Mouse (Mus musculus) gastrocnemius, adult 18-20 months (tissue): ENCODE measurements around the gene Gm9495. TPM values are rescaled to one million over a fixed set of nuclear protein-coding genes. Genes with fewer than 3 reads are reported as not detected.
"Not testable (repeated sequence)": the region's sequence is repeated elsewhere in the genome, so short reads cannot be mapped to it uniquely, and the experiment has no call there.

ENCODE experiments used
- DNase-seq: peaks from one replicate; pipeline ENCODE4 v3.0.0; 2021; ENCODE audit warnings: low spot score
- long read RNA-seq, 2 experiments: library from polyadenylated mRNA; stranded (forward); transcript quantifications; one replicate each; pipeline ENCODE4 v2.0.0; 2021
- total RNA-seq, 2 experiments: library from RNA; stranded (reverse); gene quantifications; 2 replicates each; pipeline ENCODE4 v1.2.3; 2021

Gene Gm9495
- total RNA-seq: not detected
- long read RNA-seq, experiment 1: 0 reads
- long read RNA-seq, experiment 2: 0 reads

DNA sequence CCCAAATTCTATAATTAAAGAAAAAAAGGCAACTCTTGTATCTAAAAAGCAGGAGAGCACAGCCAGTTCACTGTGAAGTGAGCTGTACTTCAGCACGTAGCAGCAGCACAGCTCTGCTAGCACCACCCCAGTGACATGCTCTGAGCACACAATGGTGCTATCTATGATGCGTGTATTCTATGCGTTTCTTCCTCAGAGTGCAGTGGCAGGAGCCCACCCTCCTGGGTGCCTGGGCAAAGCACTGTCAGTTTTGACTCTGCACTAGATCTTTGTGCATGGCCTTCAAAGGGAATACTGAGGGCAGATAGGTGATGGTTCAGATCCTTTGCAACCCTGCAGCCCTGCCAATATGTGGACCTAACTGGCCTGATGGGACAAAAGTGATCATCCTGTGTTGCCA, at the start of gene Gm9495:
Gene Gm9495, minus strand, starts transcription at position 101 of the 400 bp plus-strand sequence.
- DNase-seq: not testable (repeated sequence)

DNA sequence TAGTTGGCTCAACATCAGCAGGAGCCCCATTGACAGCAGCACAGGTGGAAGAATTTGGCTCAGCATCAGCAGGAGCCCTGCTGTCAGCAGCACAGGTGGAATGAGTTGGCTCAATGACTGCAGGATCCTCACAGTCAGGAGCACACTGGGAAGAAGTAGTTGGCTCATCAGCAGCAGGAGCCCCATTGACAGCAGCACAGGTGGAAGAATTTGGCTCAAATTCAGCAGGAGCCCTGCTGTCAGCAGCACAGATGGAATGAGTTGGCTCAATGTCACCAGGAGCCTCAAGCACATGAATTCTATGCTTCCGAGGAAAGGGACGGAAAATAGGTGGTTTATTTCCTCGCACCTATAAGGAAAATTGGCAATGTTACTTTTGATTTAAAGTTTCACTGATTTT, 21.6 kb upstream of the Gm9495 start:
- DNase-seq: not testable (repeated sequence)

DNA sequence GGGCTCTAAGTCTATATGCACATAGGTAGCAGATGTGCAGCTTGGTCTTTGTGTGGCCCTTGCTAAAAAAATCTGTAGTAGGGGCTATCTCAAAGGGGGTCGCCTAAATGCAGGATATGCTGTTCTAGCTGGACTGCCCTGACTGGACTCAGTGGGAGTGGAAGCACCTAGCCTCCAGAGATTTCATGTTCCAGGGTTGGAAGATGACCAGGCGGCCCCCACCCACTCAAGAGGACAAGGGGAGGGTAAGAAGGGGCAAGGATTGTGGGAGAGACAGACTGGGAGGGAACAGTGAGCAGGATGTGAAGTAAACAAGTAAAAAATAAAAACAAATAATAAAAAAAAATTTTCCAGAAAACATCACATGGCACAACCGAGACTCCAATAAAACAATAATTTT, 33.3 kb downstream of the Gm9495 start:
- DNase-seq: not testable (repeated sequence)

DNA sequence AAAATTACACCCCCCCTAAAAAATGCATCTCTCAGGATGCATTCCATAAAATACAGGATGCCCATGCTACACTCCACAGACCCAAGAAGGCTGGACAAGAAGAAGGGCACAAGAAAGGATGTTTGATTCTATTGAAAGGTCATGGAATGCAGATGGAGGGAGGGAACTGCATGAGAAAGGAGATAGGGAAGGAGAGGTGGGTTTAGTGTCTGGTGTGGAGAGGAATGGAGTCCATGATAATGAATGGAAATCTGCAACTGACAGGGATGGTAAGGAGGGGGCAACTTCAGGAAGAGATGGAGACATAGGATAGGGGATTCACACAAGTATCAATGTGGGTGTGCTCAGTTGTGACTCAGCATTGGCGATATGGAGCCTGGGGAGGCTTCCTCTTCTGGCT, 39.0 kb downstream of the Gm9495 start:
- DNase-seq: no peak

DNA sequence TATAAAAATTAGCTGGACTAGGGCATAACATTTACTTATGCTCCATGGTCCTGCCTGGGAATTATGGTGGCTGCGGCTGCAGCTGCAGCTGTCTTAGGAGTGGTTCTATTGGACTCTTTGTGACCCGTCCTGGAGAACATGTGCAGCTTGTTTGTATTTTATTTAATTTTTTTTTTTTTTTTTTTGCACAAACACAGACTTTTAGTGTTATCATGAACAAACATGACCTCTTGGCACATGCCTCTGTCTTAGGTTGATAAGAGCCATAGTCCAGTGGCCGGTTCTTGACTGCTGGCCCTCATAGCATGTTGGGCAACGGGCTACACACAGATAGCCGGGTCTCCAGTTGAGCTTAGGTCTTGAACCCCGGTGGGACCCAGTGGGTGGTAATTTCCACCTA, 48.6 kb downstream of the Gm9495 start:
- no peak for DNase-seq

DNA sequence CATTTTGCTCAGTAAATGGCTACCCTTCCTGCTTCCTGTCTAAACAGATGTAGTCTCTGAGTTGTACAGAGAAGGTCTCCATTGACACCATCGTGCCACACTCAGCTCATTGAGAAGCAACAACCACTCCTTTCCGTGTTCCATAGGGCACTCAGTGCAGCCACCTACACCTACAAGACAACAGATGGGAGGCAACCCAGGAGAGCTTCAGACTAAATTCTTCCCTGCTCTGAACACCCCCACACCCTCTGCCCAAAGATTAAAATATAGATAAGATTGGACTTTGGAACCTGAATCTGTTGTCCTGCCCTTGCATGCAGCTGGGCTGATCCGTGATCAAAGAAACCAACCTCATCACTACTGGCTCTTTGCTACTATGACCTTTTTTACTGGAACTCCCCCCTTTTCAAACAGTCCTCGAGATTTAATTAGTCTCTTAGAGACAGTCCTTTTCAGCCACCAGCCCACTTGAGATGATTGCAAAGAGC, 53.4 kb downstream of the Gm9495 start:
- no peak for DNase-seq

DNA sequence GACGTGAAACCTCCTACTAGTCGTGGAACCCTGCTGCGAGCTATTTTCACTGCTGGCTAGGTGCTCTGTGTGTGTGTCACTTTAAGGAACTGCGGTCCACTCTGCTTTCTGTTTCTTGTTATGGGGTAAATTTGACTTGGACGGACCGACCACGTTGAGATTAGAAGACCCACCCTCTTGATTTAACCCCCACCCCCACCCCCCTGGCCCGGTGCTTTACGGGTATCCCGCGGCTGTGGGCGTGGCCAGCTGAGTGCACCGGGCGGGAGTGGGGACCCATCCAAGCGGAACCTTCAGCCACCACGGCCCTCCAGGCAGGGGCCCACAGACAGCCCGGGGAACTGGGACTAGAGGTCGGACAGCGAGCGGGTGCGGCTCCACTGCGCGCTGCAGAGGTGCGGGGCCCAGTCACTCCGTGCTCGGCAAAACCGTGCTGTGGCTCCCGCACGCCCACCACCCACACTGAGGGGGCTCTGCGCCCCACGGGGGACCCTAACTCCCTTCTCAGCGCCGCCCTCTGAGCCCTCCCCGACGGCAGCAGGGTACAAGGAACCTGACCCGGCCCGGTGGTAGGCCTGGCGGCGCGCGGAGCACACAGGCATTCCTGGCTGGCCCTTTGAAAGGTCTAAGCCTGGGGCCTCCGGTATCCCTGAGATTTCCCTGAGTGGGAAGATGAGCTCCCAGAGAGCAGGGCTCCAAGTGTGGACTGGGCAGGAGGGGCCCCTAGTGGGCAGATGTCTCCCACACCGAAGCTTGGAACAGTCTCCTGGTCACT, 54.0 kb downstream of the Gm9495 start:
- peak; percentile 42 for DNase-seq

DNA sequence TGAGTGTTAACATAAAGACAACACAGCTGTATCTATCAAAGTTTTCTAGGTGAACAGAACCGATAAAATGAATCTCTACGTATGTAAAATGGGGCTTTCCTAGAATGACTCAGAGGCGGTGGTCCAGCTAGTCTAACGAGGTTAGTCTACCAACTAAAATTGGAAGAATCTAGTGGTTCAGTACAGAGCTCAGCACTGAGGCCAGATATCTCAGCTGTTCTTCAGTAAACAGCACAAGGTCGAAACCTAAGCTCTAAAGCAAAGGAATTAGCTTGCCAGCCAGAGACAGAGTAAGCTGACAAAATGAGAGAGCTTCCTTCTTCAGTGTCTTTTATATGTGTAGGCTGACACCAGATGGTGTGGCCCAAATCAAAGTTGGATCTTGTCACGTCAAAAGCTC, 57.2 kb downstream of the Gm9495 start:
- DNase-seq: no peak

DNA sequence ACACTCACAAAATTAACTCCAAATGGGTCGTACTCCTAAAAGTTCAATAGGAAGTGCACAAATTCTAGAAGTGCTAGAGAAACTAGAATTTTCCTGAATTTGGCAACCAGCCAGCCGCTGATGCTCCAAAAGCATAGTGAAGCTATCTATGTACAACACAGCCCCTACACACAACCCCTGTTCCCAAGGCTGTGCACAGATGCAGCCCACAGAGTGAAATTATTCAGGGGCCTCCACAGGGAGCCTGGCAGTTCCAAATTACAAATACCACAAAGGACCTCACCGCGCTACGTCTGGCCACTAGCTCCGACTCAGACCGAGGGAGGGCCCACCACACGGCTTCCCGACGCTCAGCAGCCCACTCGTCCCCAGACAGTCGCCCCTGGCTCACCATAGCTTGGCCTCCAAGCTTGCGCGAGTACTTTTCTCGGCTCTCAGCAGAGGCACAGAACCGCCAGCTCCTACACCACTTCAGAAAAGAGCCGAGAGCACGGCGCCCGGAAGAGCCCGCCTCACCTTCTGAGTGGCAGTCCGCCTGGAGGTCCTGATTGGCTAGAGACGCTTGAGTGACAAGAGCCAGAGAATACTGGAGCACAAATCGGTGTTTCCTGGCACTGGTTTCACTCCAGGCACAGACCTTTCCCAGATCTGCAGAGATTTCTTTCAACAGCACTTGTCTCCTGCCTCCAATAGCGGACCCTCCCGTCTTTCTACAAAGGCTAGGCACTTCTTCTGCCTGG, 58.1 kb downstream of the Gm9495 start:
- peak; percentile 91 for DNase-seq

DNA sequence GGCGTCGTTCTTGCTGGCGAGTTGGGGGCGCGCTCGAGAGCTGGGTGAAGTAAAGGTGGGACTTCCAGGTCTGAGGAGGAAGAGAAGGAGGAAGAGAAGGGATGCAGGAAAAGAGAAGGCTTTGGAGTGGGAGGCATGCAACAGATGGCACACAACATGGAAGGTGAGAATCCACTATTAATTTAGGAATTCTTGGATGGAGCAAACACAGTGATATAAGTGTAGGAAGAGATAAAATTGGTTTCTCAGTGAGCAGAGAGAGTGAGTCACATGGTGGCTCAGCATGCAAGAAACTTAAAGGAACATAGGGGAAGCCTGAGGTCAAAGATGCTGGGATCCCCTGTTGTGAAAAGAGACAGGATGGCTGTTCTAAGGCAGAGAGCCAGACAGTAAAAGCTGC, 69.0 kb downstream of the Gm9495 start:
- no peak for DNase-seq

Other genes starting within 250 kb of the Gm9495 start
- gene Zfp930, start 244.5 kb downstream of the Gm9495 start, total RNA-seq: 1 to 10 TPM; 3.9 to 4.4 TPM
- under 1 TPM; 0.24 to 0.25 TPM for gene D130040H23Rik, start 182.5 kb downstream of the Gm9495 start, total RNA-seq
- not detected for gene Gm7697, start 69.4 kb upstream of the Gm9495 start, total RNA-seq
- 1 to 10 TPM; 5.0 to 6.1 TPM for gene Zfp868, start 172.0 kb upstream of the Gm9495 start, total RNA-seq
- under 1 TPM; 0.53 to 0.88 TPM for gene Zfp964, start 200.9 kb upstream of the Gm9495 start, total RNA-seq